Mouse (Mus musculus) heart, adult 2 months (tissue): ENCODE data around the gene Enkd1. TPM values are rescaled to one million over a fixed set of nuclear protein-coding genes. Genes with fewer than 3 reads are reported as not detected.

Experiments used
- DNase-seq, 2 experiments: peaks; one replicate each; pipeline ENCODE4 v3.0.0; 2021
- H3K27ac ChIP-seq: fragments of 200-600 bp; 2 replicates; pipeline ENCODE4 v1.8.1; 2022
- H3K27me3 ChIP-seq: fragments of 200-500 bp; 2 replicates; pipeline ENCODE4 v1.6.1; 2012; ENCODE audit warnings: mild to moderate bottlenecking, low read length, inconsistent platforms, mixed read lengths; ENCODE audit not compliant: control insufficient read depth, insufficient read depth
- H3K36me3 ChIP-seq: fragments of 200-500 bp; 2 replicates; pipeline ENCODE4 v1.6.1; 2012; ENCODE audit warnings: low read length, inconsistent platforms; ENCODE audit not compliant: control insufficient read depth, insufficient read depth
- H3K4me1 ChIP-seq: fragments of 200-500 bp; 2 replicates; pipeline ENCODE4 v1.6.1; 2011; ENCODE audit warnings: low read length; ENCODE audit not compliant: control insufficient read depth, insufficient read depth
- H3K4me3 ChIP-seq: fragments of 200-600 bp; 2 replicates; pipeline ENCODE4 v1.8.1; 2022
- H3K79me2 ChIP-seq: fragments of 200-500 bp; replicated peaks from 2 replicates; pipeline ENCODE4 v1.6.1; 2012; ENCODE audit warnings: mild to moderate bottlenecking, inconsistent platforms, low read length, moderate library complexity, mixed read lengths; ENCODE audit not compliant: control insufficient read depth, insufficient read depth
- H3K9ac ChIP-seq: fragments of 200-500 bp; 2 replicates; pipeline ENCODE4 v1.6.1; 2012; ENCODE audit warnings: low read depth, mild to moderate bottlenecking, control low read depth, inconsistent platforms, low read length, mixed read lengths
- CTCF ChIP-seq: fragments of 200-600 bp; IDR thresholded peaks from 2 replicates; pipeline ENCODE4 v1.8.1; 2022; ENCODE audit warnings: antibody characterized with exemption, mild to moderate bottlenecking, moderate library complexity
- EP300 ChIP-seq: fragments of 200-500 bp; IDR thresholded peaks from 2 replicates; pipeline ENCODE4 v1.6.1; 2011; ENCODE audit warnings: low read depth, low read length, control low read depth; ENCODE audit not compliant: insufficient read depth
- POLR2A ChIP-seq: fragments of 200-500 bp; IDR thresholded peaks from 2 replicates; pipeline ENCODE4 v1.6.1; 2011; ENCODE audit warnings: mild to moderate bottlenecking, low read depth, low read length, control low read depth; ENCODE audit not compliant: insufficient read depth
- WGBS: fragments of 180-500 bp; shearing (Covaris S2); methylation state at CpG from one replicate; pipeline ENCODE4 v1.1.7; 2018; 5-methylcytosine and 5-hydroxymethylcytosine counted together
- intact Hi-C: fragments of 180-260 bp; cut with DNase I; formaldehyde crosslinking; loops from one replicate; pipeline ENCODE4 v1.15.1; 2025
- polyA plus RNA-seq: library from polyadenylated mRNA; depleted of rRNA; stranded (reverse); fragments of >200 nt; gene quantifications from 2 replicates; pipeline ENCODE4 v1.2.3, GENCODE M21; 2012
- total RNA-seq, 2 experiments: library from RNA; stranded (reverse); gene quantifications; 2 replicates each; pipeline ENCODE4 v1.2.3; 2021

The Enkd1 gene
- total and polyA plus RNA-seq, 3 experiments: 1.4 to 2.2 (median 1.9) TPM

- no peak overlapping the region for H3K4me3 ChIP-seq
- H3K9ac ChIP-seq: no peak overlapping the region
- H3K27me3 ChIP-seq: no peaks in the 10 kb centered on the region; the same call in 1 of the 2 replicates
- intact Hi-C loops: no loop called here
- H3K27ac ChIP-seq: no peak overlapping the region
- 62% methylated on average over 35 of the region's 35 CpGs for WGBS
- H3K4me1 ChIP-seq: peaks cover 3% of the 10 kb centered on the region
- DNase-seq: no peak
- no peaks in the 10 kb centered on the region for H3K79me2 ChIP-seq
- TF ChIP-seq EP300 (no peak), POLR2A (no peak), CTCF (no peak)
- H3K36me3 ChIP-seq: no peaks in the 10 kb centered on the region
Observed at GRCm38 (mm10) chr8:105689256-105689982, 18.6 kb downstream of the Enkd1 start.

DNA sequence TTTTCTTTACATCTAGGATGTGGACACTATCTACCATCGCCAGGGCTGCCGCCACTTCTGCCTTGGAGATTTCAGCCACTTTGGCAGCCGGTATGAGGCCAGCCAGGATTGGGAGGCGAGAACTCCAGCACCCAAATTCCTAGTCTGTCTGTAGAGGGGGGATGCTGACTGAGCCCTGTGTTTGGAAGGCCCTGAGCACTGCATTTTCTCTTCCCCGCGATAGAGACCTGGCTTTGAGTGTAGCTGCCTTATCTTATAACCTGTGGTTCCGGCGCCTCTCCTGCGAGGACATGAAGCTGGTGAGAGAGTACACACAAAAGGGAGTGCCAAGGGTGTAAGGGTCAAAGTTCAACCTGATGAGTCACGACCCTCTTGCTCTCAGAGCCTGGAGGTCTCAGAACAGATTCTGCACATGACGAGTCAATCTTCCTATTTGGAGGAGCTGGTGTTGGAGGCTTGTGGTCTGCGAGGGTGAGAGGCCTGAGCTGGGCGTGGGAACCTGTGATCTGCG, 19.7 kb downstream of the Enkd1 start:
- Histone ChIP-seq H3K4me3 (no peak overlapping the region), H3K4me1 (no peaks in the 10 kb centered on the region), H3K36me3 (no peaks in the 10 kb centered on the region), H3K27me3 (no peaks in the 10 kb centered on the region; the same call in 1 of the 2 replicates), H3K9ac (no peak overlapping the region), H3K79me2 (no peaks in the 10 kb centered on the region), H3K27ac (no peak overlapping the region)
- 45% methylated on average over 14 of the region's 14 CpGs for WGBS
- intact Hi-C loops: no loop called here
- no peak for TF ChIP-seq CTCF
- no peak for TF ChIP-seq POLR2A
- TF ChIP-seq EP300: no peak
- no peak for DNase-seq

DNA sequence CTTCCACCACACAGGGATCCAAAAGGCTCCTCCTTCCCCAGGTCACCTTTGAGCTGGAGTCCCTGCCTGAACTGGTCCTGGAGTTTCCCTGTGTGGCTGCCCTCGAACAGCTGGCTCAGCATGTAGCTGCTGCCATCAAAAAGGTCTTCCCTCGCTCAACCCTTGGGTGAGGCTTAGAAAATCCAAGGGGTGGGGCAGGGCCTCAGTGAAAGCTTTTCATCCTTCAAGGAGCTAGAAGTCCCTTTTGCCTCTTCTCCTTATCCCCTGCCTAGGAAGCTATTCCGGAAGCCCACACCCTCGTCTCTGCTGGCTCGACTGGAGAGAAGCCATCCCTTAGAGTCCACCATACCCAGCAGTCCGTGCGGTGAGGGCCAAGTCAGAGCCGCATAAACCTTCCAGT, 20.5 kb downstream of the Enkd1 start:
- DNase-seq: no peak
- intact Hi-C loops: loop anchor here (2.0 kb wide), 1 partner anchor 121 kb away; the partner anchor contains the start of gene Atp6v0d1
- H3K79me2 ChIP-seq: no peaks in the 10 kb centered on the region
- TF ChIP-seq CTCF (no peak), POLR2A (no peak), EP300 (no peak)
- H3K4me1 ChIP-seq: no peaks in the 10 kb centered on the region
- H3K9ac ChIP-seq: no peak overlapping the region
- no peak overlapping the region for H3K4me3 ChIP-seq
- no peaks in the 10 kb centered on the region for H3K36me3 ChIP-seq
- 32% methylated on average over 8 of the region's 8 CpGs for WGBS
- no peak overlapping the region for H3K27ac ChIP-seq
- no peaks in the 10 kb centered on the region; the same call in 1 of the 2 replicates for H3K27me3 ChIP-seq

DNA sequence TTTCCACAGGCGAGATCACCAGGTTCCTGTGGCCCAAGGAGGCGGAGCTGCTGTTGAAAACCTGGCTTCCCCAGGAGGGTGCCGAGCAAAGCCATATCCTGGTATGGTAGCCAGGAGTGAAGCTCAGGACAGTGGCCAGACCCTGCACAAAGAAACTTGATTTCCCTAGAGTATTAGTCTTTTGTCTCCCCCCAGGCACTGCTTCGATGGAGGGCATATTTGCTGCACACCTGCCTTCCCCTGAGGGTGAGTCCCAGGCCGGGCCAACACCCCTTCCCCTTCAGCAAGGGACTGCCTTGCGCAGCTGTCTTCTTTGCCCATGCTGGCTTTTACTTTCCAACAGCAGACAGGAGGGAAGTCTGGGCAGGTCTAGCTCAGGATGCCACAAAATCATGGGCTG, 21.5 kb downstream of the Enkd1 start:
- Histone ChIP-seq H3K27me3 (no peaks in the 10 kb centered on the region; the same call in 1 of the 2 replicates), H3K36me3 (peaks cover 3% of the 10 kb centered on the region; the same call in 1 of the 2 replicates), H3K4me1 (no peaks in the 10 kb centered on the region), H3K79me2 (no peaks in the 10 kb centered on the region), H3K9ac (no peak overlapping the region), H3K27ac (no peak overlapping the region), H3K4me3 (no peak overlapping the region)
- no peak for DNase-seq
- intact Hi-C loops: loop anchor here (2.0 kb wide), 1 partner anchor 120 kb away; the partner anchor contains the start of gene Atp6v0d1
- WGBS: 50% methylated on average over 6 of the region's 6 CpGs
- no peak for TF ChIP-seq CTCF
- TF ChIP-seq POLR2A: no peak
- TF ChIP-seq EP300: no peak

DNA sequence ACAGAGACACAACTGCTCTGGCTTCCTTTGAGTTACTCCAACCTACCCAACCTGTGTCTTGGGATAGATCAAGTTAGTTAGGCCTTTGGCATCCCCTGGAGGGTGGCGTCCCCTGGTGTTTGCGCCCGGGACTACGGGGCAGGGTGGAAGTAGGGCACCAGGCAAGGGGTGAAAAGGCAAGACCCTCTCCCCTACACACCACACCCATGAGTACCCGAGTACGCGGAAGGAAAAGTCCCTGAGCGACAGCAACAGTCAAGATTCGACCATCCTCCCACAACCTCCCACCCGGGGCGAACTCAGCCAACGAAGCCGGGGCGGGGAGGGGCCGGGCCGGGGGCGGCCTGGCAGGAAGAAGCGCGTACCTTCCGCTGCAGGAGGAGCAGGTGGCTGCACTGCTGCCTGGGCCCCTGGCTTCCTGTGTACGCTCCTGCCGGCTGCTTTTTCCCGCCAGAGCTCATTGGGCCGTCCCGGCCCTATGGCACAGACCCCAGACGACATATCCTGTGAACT, 22.2 kb downstream of the Enkd1 start, which contains the start of gene Carmil2:
Gene Carmil2, plus strand, starts transcription at position 479 of the 513 bp plus-strand sequence.
- Histone ChIP-seq H3K36me3 (peaks cover 3% of the 10 kb centered on the region; the same call in 1 of the 2 replicates), H3K79me2 (no peaks in the 10 kb centered on the region), H3K27me3 (no peaks in the 10 kb centered on the region; the same call in 1 of the 2 replicates), H3K4me1 (no peaks in the 10 kb centered on the region), H3K9ac (peak within 1 kb of the TSS; percentile 9; the same call in 1 of the 2 replicates), H3K27ac (no peak within 1 kb of the TSS), H3K4me3 (peak within 1 kb of the TSS; percentile 26)
- intact Hi-C loops: loop anchor here (1.0 to 2.0 kb wide), 3 partner anchors 49 to 119 kb away; partner anchors contain the start of genes Agrp and Atp6v0d1
- TF ChIP-seq POLR2A (no peak), EP300 (peak; percentile 56; the same call in 1 of the 2 replicates), CTCF (peak; percentile 85)
- 8% methylated on average over 26 of the region's 26 CpGs for WGBS
- peak; percentile 73 to 82 for DNase-seq
